Mouse (Mus musculus): ENCODE results near the gene Ptprf.

Gene Ptprf

GRCm38 (mm10) chr4:118291231-118291630 lies at the start of gene Ptprf:
TSS of gene Ptprf (minus strand) at chr4:118291405.
- DNase-seq (ENCODE audit: low spot score in 2 of 2): peak; percentile 54 to 76

- no peak for DNase-seq (ENCODE audit: low spot score in 2 of 2)
Measured at GRCm38 (mm10) chr4:118336658-118337057, 45.5 kb upstream of the Ptprf start.

- DNase-seq (ENCODE audit: low spot score in 2 of 2): no peak
Measured at GRCm38 (mm10) chr4:118335991-118336390, 44.8 kb upstream of the Ptprf start.

- no peak for DNase-seq (ENCODE audit: low spot score in 2 of 2)
Measured at GRCm38 (mm10) chr4:118331777-118332176, 40.6 kb upstream of the Ptprf start.

- DNase-seq (ENCODE audit: low spot score in 2 of 2): no peak
Measured at GRCm38 (mm10) chr4:118326476-118326875, 35.3 kb upstream of the Ptprf start.

- no peak for DNase-seq (ENCODE audit: low spot score in 2 of 2)
Measured at GRCm38 (mm10) chr4:118320636-118321035, 29.4 kb upstream of the Ptprf start.

- no peak for DNase-seq (ENCODE audit: low spot score in 2 of 2)
Measured at GRCm38 (mm10) chr4:118319706-118320344, 28.6 kb upstream of the Ptprf start.

GRCm38 (mm10) chr4:118316662-118317061 lies 25.5 kb upstream of the Ptprf start:
- DNase-seq (ENCODE audit: low spot score in 2 of 2): no peak

- DNase-seq (ENCODE audit: low spot score in 2 of 2): no peak
Measured at GRCm38 (mm10) chr4:118315286-118315685, 24.1 kb upstream of the Ptprf start.

- no peak for DNase-seq (ENCODE audit: low spot score in 2 of 2)
Measured at GRCm38 (mm10) chr4:118310461-118310860, 19.3 kb upstream of the Ptprf start.

- no peak for DNase-seq (ENCODE audit: low spot score in 2 of 2)
Measured at GRCm38 (mm10) chr4:118307533-118308263, 16.5 kb upstream of the Ptprf start.

- DNase-seq (ENCODE audit: low spot score in 2 of 2): no peak
Measured at GRCm38 (mm10) chr4:118306113-118306696, 15.0 kb upstream of the Ptprf start.

GRCm38 (mm10) chr4:118304984-118305383 lies 13.8 kb upstream of the Ptprf start:
- no peak for DNase-seq (ENCODE audit: low spot score in 2 of 2)

- DNase-seq (ENCODE audit: low spot score in 2 of 2): no peak
Measured at GRCm38 (mm10) chr4:118297844-118298243, 6.6 kb upstream of the Ptprf start.

- no peak for DNase-seq (ENCODE audit: low spot score in 2 of 2)
Measured at GRCm38 (mm10) chr4:118295651-118296561, 4.7 kb upstream of the Ptprf start.

- no peak for DNase-seq (ENCODE audit: low spot score in 2 of 2)
Measured at GRCm38 (mm10) chr4:118294811-118295210, 3.6 kb upstream of the Ptprf start.

GRCm38 (mm10) chr4:118292741-118293306 lies 1.6 kb upstream of the Ptprf start:
- DNase-seq (ENCODE audit: low spot score in 2 of 2): peak; percentile 52 to 61

GRCm38 (mm10) chr4:118290416-118291030 lies 682 bp downstream of the Ptprf start:
- DNase-seq (ENCODE audit: low spot score in 2 of 2): no peak

GRCm38 (mm10) chr4:118289960-118290415 lies 1.2 kb downstream of the Ptprf start:
- no peak for DNase-seq (ENCODE audit: low spot score in 2 of 2)

GRCm38 (mm10) chr4:118289266-118289665 lies 1.9 kb downstream of the Ptprf start:
- no peak for DNase-seq (ENCODE audit: low spot score in 2 of 2)

GRCm38 (mm10) chr4:118288531-118288930 lies 2.7 kb downstream of the Ptprf start:
- no peak for DNase-seq (ENCODE audit: low spot score in 2 of 2)
